Mouse (Mus musculus) urinary bladder, postnatal 36 days (tissue): ENCODE measurements around the gene Rbpj.

ENCODE experiments used
- DNase-seq, 2 experiments: peaks; one replicate each; pipeline ENCODE4 v3.0.0; 2022; ENCODE audit warnings: low spot score in 2 of 2, mixed read lengths in 1 of 2

The Rbpj gene

GRCm38 (mm10) chr5:53590875-53591682 is 125.1 kb downstream of the Rbpj start:
- peak in 1 of 2 experiments; percentile 19 for DNase-seq

- no peak for DNase-seq
Observed at GRCm38 (mm10) chr5:53591683-53592050, 125.7 kb downstream of the Rbpj start.

GRCm38 (mm10) chr5:53593080-53593688 is 127.2 kb downstream of the Rbpj start:
- DNase-seq, result no peak

GRCm38 (mm10) chr5:53594274-53594673 is 128.3 kb downstream of the Rbpj start:
- DNase-seq, result peak; percentile 5 to 15

- DNase-seq, result no peak
Observed at GRCm38 (mm10) chr5:53598510-53598909, 132.6 kb downstream of the Rbpj start.

- DNase-seq, result no peak
Observed at GRCm38 (mm10) chr5:53599116-53599515, 133.2 kb downstream of the Rbpj start.

- no peak for DNase-seq
Observed at GRCm38 (mm10) chr5:53602194-53602593, 136.2 kb downstream of the Rbpj start.

GRCm38 (mm10) chr5:53605450-53605849 is 139.5 kb downstream of the Rbpj start:
- DNase-seq, result no peak

GRCm38 (mm10) chr5:53607230-53607996 is 141.5 kb downstream of the Rbpj start:
- no peak for DNase-seq

GRCm38 (mm10) chr5:53618844-53619243 is 152.9 kb downstream of the Rbpj start:
- no peak for DNase-seq

GRCm38 (mm10) chr5:53632026-53632425 is 166.1 kb downstream of the Rbpj start:
- no peak for DNase-seq

GRCm38 (mm10) chr5:53636795-53637194 is 170.8 kb downstream of the Rbpj start:
- DNase-seq, result no peak

- DNase-seq, result no peak
Observed at GRCm38 (mm10) chr5:53637206-53637605, 171.3 kb downstream of the Rbpj start.

- DNase-seq, result no peak
Observed at GRCm38 (mm10) chr5:53638647-53639046, 172.7 kb downstream of the Rbpj start.

GRCm38 (mm10) chr5:53646669-53647068 is 180.7 kb downstream of the Rbpj start:
- no peak for DNase-seq

GRCm38 (mm10) chr5:53647358-53647757 is 181.4 kb downstream of the Rbpj start:
- no peak for DNase-seq

- no peak for DNase-seq
Observed at GRCm38 (mm10) chr5:53656596-53656995, 190.6 kb downstream of the Rbpj start.

- DNase-seq, result no peak
Observed at GRCm38 (mm10) chr5:53657925-53658324, 192.0 kb downstream of the Rbpj start.

GRCm38 (mm10) chr5:53661508-53661907 is 195.6 kb downstream of the Rbpj start:
- DNase-seq, result no peak

- DNase-seq, result no peak
Observed at GRCm38 (mm10) chr5:53662413-53662812, 196.5 kb downstream of the Rbpj start.

- DNase-seq, result no peak
Observed at GRCm38 (mm10) chr5:53663665-53664064, 197.7 kb downstream of the Rbpj start.

GRCm38 (mm10) chr5:53668021-53668420 is 202.1 kb downstream of the Rbpj start:
- no peak for DNase-seq
